Mouse (Mus musculus) liver, embryonic 14.5 days (tissue): ENCODE measurements at regions not wholly inside any gene's neighbourhood (a gene's known extent, or its start where the extent isn't known, plus 50 kb on each side); places are given as distances from the start of the nearest gene placed in this dataset.

ENCODE experiments used
- ATAC-seq: fragments of 200-750 bp; cut with Nextera tagmentation; 2 replicates; pipeline ENCODE4 v1.8.0; 2017; ENCODE audit warnings: moderate number of reproducible peaks, mild to moderate bottlenecking, moderate library complexity; ENCODE audit not compliant: insufficient read depth
- DNase-seq, 3 experiments: peaks; one replicate each; pipeline ENCODE4 v3.0.0-alpha.2; 2012 to 2013; ENCODE audit warnings: low read depth in 3 of 3, low spot score in 3 of 3
- H3K27ac ChIP-seq: fragments of 300-500 bp; sonication (generic); 2 replicates; pipeline ENCODE4 v1.5.1; 2014; ENCODE audit warnings: moderate library complexity, mild to moderate bottlenecking, control low read depth, inconsistent platforms
- H3K27me3 ChIP-seq: fragments of 300-500 bp; sonication (generic); 2 replicates; pipeline ENCODE4 v1.6.1; 2014; ENCODE audit warnings: mild to moderate bottlenecking, low read length, moderate library complexity; ENCODE audit not compliant: control insufficient read depth, insufficient read depth
- H3K36me3 ChIP-seq: fragments of 300-500 bp; sonication (generic); replicated peaks from 2 replicates; pipeline ENCODE4 v1.6.1; 2014; ENCODE audit warnings: low read depth; ENCODE audit not compliant: control insufficient read depth, insufficient read depth
- H3K4me1 ChIP-seq, 2 experiments: fragments of 200-500 bp in 1 of 2; fragments of 300-500 bp in 1 of 2; sonication (generic) in 1 of 2; replicated peaks; 2 replicates each; pipeline ENCODE4 v1.6.1; 2012 to 2014; ENCODE audit warnings: antibody characterized with exemption in 1 of 2, inconsistent platforms in 1 of 2, low read length in 1 of 2; ENCODE audit not compliant: control insufficient read depth in 2 of 2, insufficient read depth in 2 of 2
- H3K4me2 ChIP-seq: fragments of 300-500 bp; sonication (generic); 2 replicates; pipeline ENCODE4 v1.6.1; 2014; ENCODE audit warnings: low read depth, mild to moderate bottlenecking, control low read depth, moderate library complexity
- H3K4me3 ChIP-seq, 2 experiments: fragments of 200-500 bp in 1 of 2; fragments of 300-500 bp in 1 of 2; sonication (generic) in 1 of 2; 2 replicates each; pipeline ENCODE4 v1.5.1; 2012 to 2014; ENCODE audit warnings: low read depth in 2 of 2, low read length in 2 of 2, mild to moderate bottlenecking in 2 of 2, control low read depth in 1 of 2, inconsistent platforms in 1 of 2, moderate library complexity in 1 of 2; ENCODE audit not compliant: insufficient read depth in 1 of 2
- H3K9ac ChIP-seq: fragments of 300-500 bp; sonication (generic); replicated peaks from 2 replicates; pipeline ENCODE4 v1.6.1; 2014; ENCODE audit warnings: mild to moderate bottlenecking, control low read depth, moderate library complexity
- H3K9me3 ChIP-seq: fragments of 300-500 bp; sonication (generic); 2 replicates; pipeline ENCODE4 v1.6.1; 2016; ENCODE audit warnings: low read length, mixed read lengths; ENCODE audit not compliant: control insufficient read depth
- CTCF ChIP-seq: IDR thresholded peaks from 2 replicates; pipeline ENCODE4 v1.5.1; 2016; ENCODE audit warnings: antibody characterized with exemption, low read depth, control low read depth
- EP300 ChIP-seq: IDR thresholded peaks from 2 replicates; pipeline ENCODE4 v1.6.1; 2016; ENCODE audit warnings: antibody characterized with exemption, low read depth
- WGBS: fragments of 180-500 bp; shearing (Covaris S2); extraction: QIAGEN DNeasy Blood & Tissue Kit; methylation state at CpG from one replicate; pipeline ENCODE4 v1.1.7; 2014; ENCODE audit not compliant: insufficient replicate concordance; 5-methylcytosine and 5-hydroxymethylcytosine counted together

DNA sequence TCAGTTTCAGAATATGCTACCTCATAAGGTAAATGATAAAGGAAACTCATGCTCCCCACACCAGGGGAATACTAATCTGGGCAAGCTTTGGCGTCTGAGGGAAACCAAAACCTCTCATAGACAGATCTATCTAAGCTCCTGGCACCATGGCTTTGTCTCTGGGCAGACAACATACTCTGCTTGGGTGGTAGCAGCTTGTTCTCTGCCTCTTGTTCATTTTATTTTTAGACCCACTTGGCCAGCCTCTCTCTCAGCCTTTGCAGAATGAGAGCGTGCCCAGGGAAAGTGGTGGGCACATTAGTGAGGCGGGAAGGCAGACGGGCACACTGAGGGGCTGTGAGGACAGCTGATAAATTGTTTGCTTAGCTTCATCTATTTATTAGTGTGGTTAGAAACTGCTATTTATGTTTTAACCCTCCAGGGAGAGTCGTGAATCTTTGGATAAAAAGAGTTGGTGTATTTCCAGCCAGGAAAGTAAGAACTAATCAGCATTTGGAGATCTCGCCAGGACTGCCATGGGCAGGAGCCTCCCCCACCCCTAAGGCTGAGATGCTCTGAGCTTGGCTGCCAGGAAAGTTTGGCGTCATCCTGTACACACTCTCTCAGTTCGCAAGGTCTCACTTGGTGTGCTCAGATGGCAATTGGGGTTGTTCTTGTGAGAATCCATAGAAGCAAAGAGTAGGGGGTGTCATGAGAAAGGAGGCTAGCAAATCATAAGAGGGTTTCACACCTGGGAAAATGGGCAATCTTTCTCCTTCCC, 150.2 kb upstream of the Mamld1 start:
- Histone ChIP-seq H3K36me3 (no peaks in the 10 kb centered on the region), H3K4me1 (no peaks in the 10 kb centered on the region)

DNA sequence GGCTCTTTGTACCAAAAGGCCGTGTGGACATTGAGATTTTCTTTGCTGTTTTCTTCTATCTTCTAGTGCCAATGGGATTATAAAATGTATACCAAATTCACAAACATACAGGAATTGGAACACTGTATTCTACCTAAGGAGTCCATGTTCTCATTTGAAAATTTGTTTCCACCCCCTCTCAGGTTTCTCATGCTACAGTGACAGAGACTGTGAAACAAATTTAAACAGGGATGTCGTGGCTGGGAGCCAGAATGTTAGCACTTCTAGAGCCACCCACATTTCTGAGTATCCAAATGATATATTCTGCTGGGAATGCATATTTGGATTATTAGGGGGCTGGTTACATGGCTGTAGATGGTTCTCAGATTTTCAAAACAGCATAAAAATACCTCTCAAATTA, 124.4 kb upstream of the Mamld1 start:
- H3K9me3 ChIP-seq = no peaks in the 10 kb centered on the region
- no peak for TF ChIP-seq EP300
- no peak for TF ChIP-seq CTCF
- H3K27me3 ChIP-seq = no peaks in the 10 kb centered on the region
- no peak overlapping the region for H3K27ac ChIP-seq
- ATAC-seq = no peak
- H3K4me2 ChIP-seq = no peak overlapping the region
- no peak overlapping the region for H3K9ac ChIP-seq
- no peak for DNase-seq
- 42% methylated on average over 2 of the region's 2 CpGs for WGBS
- H3K36me3 ChIP-seq = no peaks in the 10 kb centered on the region
- no peaks in the 10 kb centered on the region for H3K4me1 ChIP-seq
- H3K4me3 ChIP-seq = no peak overlapping the region

More for the DNA sequence above, 150.2 kb upstream of the Mamld1 start:
- DNase-seq (no peak), ATAC-seq (no peak)
- Histone ChIP-seq H3K9ac (no peak overlapping the region), H3K27ac (no peak overlapping the region), H3K9me3 (no peaks in the 10 kb centered on the region), H3K4me2 (no peak overlapping the region), H3K4me3 (no peak overlapping the region), H3K27me3 (no peaks in the 10 kb centered on the region)
- WGBS = 48% methylated on average over 8 of the region's 8 CpGs
- TF ChIP-seq CTCF (no peak), EP300 (no peak)

DNA sequence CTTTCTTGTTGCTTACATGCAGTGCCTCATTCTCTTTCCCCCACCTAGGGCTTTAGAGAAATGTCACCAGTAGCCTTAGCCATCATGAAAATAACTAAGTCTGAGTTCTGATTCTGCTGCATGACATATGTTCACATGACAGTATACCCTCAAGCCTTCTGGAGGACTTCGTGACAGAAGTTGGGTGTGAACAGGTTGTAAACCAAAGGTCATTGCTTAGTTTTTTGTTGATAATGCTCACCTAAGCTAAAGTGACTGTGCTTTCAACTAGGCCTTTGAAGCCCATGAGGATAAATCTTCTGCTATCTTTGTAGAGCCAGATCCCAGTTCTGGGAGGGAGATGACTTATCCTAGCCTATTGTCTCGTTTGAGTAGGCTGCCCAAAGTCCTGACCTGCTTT, 118.1 kb upstream of the Mamld1 start:
- Histone ChIP-seq H3K4me2 (no peak overlapping the region), H3K9me3 (no peaks in the 10 kb centered on the region), H3K27me3 (no peaks in the 10 kb centered on the region), H3K4me3 (no peak overlapping the region), H3K36me3 (no peaks in the 10 kb centered on the region), H3K4me1 (no peaks in the 10 kb centered on the region), H3K9ac (no peak overlapping the region), H3K27ac (no peak overlapping the region)
- no peak for DNase-seq
- WGBS = 27% methylated on average over 2 of the region's 2 CpGs
- TF ChIP-seq CTCF (no peak), EP300 (no peak)
- ATAC-seq = no peak

DNA sequence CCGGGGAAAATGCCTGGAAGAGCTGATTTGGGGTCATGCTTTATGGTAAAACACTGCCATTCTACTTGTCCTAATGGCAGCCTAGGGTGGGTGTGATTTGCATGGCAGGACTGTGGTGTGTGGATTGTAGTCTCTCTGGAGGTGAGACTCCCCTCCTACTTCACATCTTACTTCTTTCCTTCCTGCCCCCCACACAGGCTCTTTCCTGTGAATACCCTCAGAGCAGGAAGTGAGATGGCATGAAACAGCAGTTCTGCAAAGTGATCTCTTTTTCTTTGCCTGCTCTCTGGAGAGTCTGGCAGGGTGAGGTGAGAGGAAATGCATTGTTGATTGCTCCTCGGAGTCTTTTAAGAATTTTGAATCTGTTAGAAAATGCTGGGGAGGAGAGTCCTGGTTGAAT, 104.7 kb upstream of the Mamld1 start:
- H3K4me2 ChIP-seq = no peak overlapping the region
- ATAC-seq (no peak), DNase-seq (no peak)
- H3K9me3 ChIP-seq = no peaks in the 10 kb centered on the region
- H3K4me1 ChIP-seq = 0 out of 4 replicates have a peak, but pooled peaks cover 0 to 2% of the 10 kb centered on the region in 2 experiments
- no peak overlapping the region for H3K27ac ChIP-seq
- H3K9ac ChIP-seq = no peak overlapping the region
- 29% methylated on average over 2 of the region's 2 CpGs for WGBS
- H3K36me3 ChIP-seq = no peaks in the 10 kb centered on the region
- H3K4me3 ChIP-seq = no peak overlapping the region
- TF ChIP-seq EP300 (no peak), CTCF (no peak)
- H3K27me3 ChIP-seq = no peaks in the 10 kb centered on the region; the same call in 1 of the 2 replicates

DNA sequence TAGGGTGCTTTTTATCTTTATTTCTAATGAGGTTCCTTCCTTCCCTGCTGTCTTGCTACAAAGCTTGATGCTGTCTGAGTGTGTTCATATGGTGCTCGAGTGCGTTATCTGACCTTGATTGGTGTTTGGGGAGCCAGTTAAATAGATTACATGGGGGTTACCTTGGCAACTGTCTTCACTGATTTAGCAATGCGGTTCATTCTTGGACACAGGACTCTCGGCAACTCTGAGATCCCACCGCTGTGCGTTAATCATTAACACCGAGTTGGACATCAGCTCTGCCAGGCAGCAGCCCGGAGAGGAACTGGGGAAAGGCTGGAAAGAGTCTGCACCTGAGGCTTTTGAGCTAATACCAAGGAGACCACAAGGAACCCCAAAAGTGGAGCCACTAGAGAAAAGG, 104.0 kb upstream of the Mamld1 start:
- H3K27ac ChIP-seq = no peak overlapping the region
- H3K27me3 ChIP-seq = no peaks in the 10 kb centered on the region; the same call in 1 of the 2 replicates
- no peak for TF ChIP-seq CTCF
- TF ChIP-seq EP300 = no peak
- H3K9me3 ChIP-seq = no peaks in the 10 kb centered on the region
- H3K36me3 ChIP-seq = no peaks in the 10 kb centered on the region
- DNase-seq (peak; percentile 4 to 7 (median 7)), ATAC-seq (no peak)
- H3K4me2 ChIP-seq = no peak overlapping the region
- H3K4me3 ChIP-seq = no peak overlapping the region
- 0 out of 4 replicates have a peak, but pooled peaks cover 0 to 2% of the 10 kb centered on the region in 2 experiments for H3K4me1 ChIP-seq
- 51% methylated on average over 8 of the region's 8 CpGs for WGBS
- H3K9ac ChIP-seq = no peak overlapping the region
